Mouse (Mus musculus) heart, postnatal 0 days (tissue): ENCODE results near the gene Nek7.

ENCODE experiments used
- CTCF ChIP-seq: IDR thresholded peaks from 2 replicates; pipeline ENCODE4 v1.5.1; 2016; ENCODE audit warnings: antibody characterized with exemption, control low read depth, low read depth
- EP300 ChIP-seq: IDR thresholded peaks from 2 replicates; pipeline ENCODE4 v1.6.1; 2016; ENCODE audit warnings: antibody characterized with exemption, low read depth

- no peak for TF ChIP-seq EP300
- no peak for TF ChIP-seq CTCF
These were observed 115.7 kb downstream of the Nek7 start for GRCm38 (mm10) chr1:138504228-138504627.
